Mouse (Mus musculus) E14TG2a.4 (cell line): ENCODE results near the gene Acadsb.
"Not testable (repeated sequence)": the region's sequence is repeated elsewhere in the genome, so short reads cannot be mapped to it uniquely, and the experiment has no call there.

ENCODE experiments used
- CTCF ChIP-seq: conservative IDR thresholded peaks from 2 replicates; pipeline ENCODE4 v1.5.1; 2014; ENCODE audit warnings: low read length
- NANOG ChIP-seq: IDR thresholded peaks from 2 replicates; pipeline ENCODE4 v1.6.1; 2014; ENCODE audit warnings: borderline replicate concordance, low read length, mixed read lengths
- POU5F1 ChIP-seq: IDR thresholded peaks from 2 replicates; pipeline ENCODE4 v1.6.1; 2014; ENCODE audit warnings: low read length, borderline replicate concordance

DNA sequence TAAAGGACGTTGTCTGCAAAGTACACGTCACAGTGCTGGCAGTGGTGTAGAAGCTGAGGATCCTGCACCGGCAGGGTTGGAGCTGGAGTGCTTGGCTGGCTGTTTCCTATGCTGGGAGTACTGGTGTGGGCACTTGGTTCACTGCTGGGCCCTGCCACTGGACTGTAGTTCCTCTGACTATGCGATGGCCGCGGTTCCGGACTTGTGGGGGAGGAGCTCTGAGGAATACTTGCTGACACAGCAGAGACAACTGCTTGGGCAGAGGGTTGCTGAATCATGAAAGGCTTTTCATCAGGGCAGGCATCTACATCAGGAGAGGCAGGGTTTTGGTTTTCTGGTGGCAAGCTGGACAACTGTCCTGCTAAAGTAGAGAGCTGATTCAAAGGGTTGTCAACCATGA is 18.6 kb upstream of the Acadsb start:
- not testable (repeated sequence) for TF ChIP-seq CTCF, NANOG, POU5F1
